Mouse (Mus musculus) forebrain, postnatal 0 days (tissue): Measurements from ENCODE around the gene Erc2. TPM values are rescaled to one million over a fixed set of nuclear protein-coding genes. Genes with fewer than 3 reads are reported as not detected.

Experiments
- ATAC-seq: fragments of 200-750 bp; cut with Nextera tagmentation; 2 replicates; pipeline ENCODE4 v1.8.0; 2017; ENCODE audit warnings: mild to moderate bottlenecking, moderate library complexity
- DNase-seq: peaks from one replicate; pipeline ENCODE4 v3.0.0-alpha.2; 2015
- H3K27ac ChIP-seq: fragments of 300-500 bp; sonication (generic); 2 replicates; pipeline ENCODE4 v1.5.1; 2014; ENCODE audit warnings: low read depth, mild to moderate bottlenecking, antibody characterized with exemption, low read length, moderate library complexity, mixed read lengths
- H3K27me3 ChIP-seq: fragments of 300-500 bp; sonication (generic); 2 replicates; pipeline ENCODE4 v1.6.1; 2014; ENCODE audit warnings: mild to moderate bottlenecking, low read length, mixed read lengths; ENCODE audit not compliant: insufficient read depth
- H3K36me3 ChIP-seq: fragments of 300-500 bp; sonication (generic); 2 replicates; pipeline ENCODE4 v1.6.1; 2014; ENCODE audit warnings: mild to moderate bottlenecking, moderate library complexity; ENCODE audit not compliant: insufficient read depth
- H3K4me1 ChIP-seq: fragments of 300-500 bp; sonication (generic); 2 replicates; pipeline ENCODE4 v1.6.1; 2014; ENCODE audit warnings: antibody characterized with exemption; ENCODE audit not compliant: insufficient read depth
- H3K4me2 ChIP-seq: fragments of 300-500 bp; sonication (generic); 2 replicates; pipeline ENCODE4 v1.6.1; 2014; ENCODE audit warnings: low read depth, mild to moderate bottlenecking, moderate library complexity
- H3K4me3 ChIP-seq: fragments of 300-500 bp; sonication (generic); 2 replicates; pipeline ENCODE4 v1.5.1; 2014; ENCODE audit warnings: low read depth, low read length, mixed read lengths
- H3K9ac ChIP-seq: fragments of 300-500 bp; sonication (generic); 2 replicates; pipeline ENCODE4 v1.6.1; 2014; ENCODE audit warnings: mild to moderate bottlenecking
- H3K9me3 ChIP-seq: fragments of 300-500 bp; sonication (generic); 2 replicates; pipeline ENCODE4 v1.6.1; 2016; ENCODE audit warnings: low read length
- CTCF ChIP-seq: sonication (generic); IDR thresholded peaks from 2 replicates; pipeline ENCODE4 v1.5.1; 2016; ENCODE audit warnings: antibody characterized with exemption, control low read depth, low read depth
- WGBS: fragments of 180-500 bp; shearing (Covaris S2); extraction: QIAGEN DNeasy Blood & Tissue Kit; methylation state at CpG from one replicate; pipeline ENCODE4 v1.1.7; 2014; 5-methylcytosine and 5-hydroxymethylcytosine counted together
- polyA plus RNA-seq: library from polyadenylated mRNA; unstranded; fragments of >200 nt; fragmentation: Nextera tagmentation; extraction: Ambion mirVana; gene quantifications from 2 replicates; pipeline ENCODE4 v1.2.1, GENCODE M21; 2015
- total RNA-seq: library from RNA; depleted of rRNA; stranded (reverse); fragments of >200 nt; gene quantifications from 2 replicates; pipeline ENCODE4 v1.2.3, GENCODE M21; 2014

Erc2 gene
- total and polyA plus RNA-seq, 2 experiments from 2014 or later, result 106 to 117 TPM

DNA sequence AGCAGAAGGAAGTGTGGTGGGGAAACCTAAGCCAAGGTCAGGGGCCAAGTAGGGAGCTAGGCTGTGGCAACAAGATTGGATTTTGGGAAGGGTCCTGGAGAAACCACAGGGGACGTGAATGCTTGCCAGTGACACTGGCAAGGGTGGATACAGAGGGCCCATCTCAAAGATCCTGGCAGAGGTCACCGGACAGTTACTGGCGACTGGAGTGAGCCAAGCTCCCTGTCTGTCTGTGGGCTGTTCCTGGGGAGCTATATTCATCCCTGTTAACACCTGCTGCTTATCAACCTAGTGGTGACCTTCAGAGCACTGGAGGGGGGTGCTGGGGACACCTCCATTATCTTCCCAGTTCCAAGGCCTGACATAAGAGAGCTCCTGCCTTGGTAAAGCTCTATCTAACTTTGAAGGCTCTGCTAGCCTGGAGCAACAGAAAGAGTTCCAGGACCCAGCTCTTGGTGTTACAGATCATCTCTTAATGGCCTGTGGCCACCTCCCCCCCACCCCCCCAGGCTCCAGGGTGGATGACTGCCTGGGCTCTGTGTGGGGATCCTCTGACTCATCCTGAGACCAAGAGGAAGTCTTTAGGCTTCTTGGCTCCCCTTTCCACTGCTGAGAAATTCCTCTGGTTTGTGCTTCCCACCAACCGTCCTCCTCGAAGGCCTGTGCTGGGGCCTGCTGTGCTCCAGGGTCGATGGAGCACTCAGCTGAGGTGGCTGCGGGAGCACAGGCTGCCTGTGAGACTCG is 790.2 kb downstream of the Erc2 start:
- DNase-seq, result no peak
- no peak for ATAC-seq
- 66% methylated on average over 8 of the region's 8 CpGs for WGBS
- H3K9me3 ChIP-seq, result no peaks in the 10 kb centered on the region
- H3K27me3 ChIP-seq, result no peaks in the 10 kb centered on the region
- no peak overlapping the region for H3K9ac ChIP-seq
- TF ChIP-seq CTCF, result no peak
- H3K4me3 ChIP-seq, result no peak overlapping the region
- H3K36me3 ChIP-seq, result no peaks in the 10 kb centered on the region
- H3K27ac ChIP-seq, result no peak overlapping the region
- H3K4me2 ChIP-seq, result no peak overlapping the region
- H3K4me1 ChIP-seq, result no peaks in the 10 kb centered on the region

DNA sequence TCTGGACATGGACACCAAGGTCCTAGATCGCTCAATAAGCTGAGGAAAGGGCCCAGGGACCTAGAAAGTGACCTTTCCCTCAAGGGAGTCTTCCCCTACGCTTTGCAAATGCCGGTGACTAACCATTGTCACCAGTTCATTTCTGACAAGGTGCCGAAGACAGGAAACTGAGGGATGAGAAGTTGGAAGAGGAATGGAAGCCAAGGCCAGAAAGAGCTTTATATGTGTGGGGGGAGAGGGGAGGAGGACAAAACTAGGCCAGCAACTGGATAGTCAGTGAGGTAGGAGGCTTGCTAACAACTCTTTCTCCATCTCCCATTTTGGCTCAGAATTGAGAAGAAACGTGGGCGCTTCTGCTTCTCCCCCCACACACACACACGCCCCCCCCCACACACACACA is 791.3 kb downstream of the Erc2 start:
- ATAC-seq, result no peak
- H3K4me3 ChIP-seq, result no peak overlapping the region

DNA sequence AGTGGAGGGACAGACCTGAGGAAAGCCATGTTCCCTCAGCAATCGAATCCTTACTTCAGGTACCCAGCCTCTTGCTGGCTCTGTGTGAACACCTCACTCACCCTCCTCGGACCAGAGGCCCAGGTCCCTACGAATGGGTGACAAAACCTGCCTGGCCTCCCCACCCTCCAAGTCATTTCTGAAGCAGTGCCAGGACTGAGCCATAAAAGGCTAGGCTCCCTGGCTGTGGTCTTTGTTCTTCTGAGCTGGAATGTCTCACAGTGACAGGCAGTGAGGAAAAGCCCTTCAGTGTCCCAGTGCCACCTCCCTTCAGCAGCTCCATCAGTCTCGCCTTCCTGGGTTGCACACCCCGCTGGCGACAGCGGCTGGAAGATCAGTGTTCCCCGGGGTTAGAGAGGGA is 794.8 kb downstream of the Erc2 start:
- peak; percentile 30; the same call in 1 of the 2 replicates for ATAC-seq
- TF ChIP-seq CTCF, result no peak
- 22% methylated on average over 8 of the region's 8 CpGs for whole genome bisulfite sequencing

More for the DNA sequence above, 791.3 kb downstream of the Erc2 start:
- H3K4me2 ChIP-seq, result no peak overlapping the region
- no peak overlapping the region for H3K9ac ChIP-seq
- H3K27ac ChIP-seq, result no peak overlapping the region
- H3K27me3 ChIP-seq, result no peaks in the 10 kb centered on the region
- H3K36me3 ChIP-seq, result no peaks in the 10 kb centered on the region
- TF ChIP-seq CTCF, result no peak
- H3K4me1 ChIP-seq, result no peaks in the 10 kb centered on the region
- no peak for DNase-seq
- no peaks in the 10 kb centered on the region for H3K9me3 ChIP-seq
- 77% methylated on average over 7 of the region's 7 CpGs for WGBS

GRCm38 (mm10) chr14:28418497-28418896 is 796.3 kb downstream of the Erc2 start:
- Histone ChIP-seq H3K9ac (no peak overlapping the region), H3K27ac (no peak overlapping the region), H3K9me3 (no peaks in the 10 kb centered on the region), H3K36me3 (no peaks in the 10 kb centered on the region), H3K4me1 (no peaks in the 10 kb centered on the region), H3K4me2 (no peak overlapping the region), H3K4me3 (no peak overlapping the region), H3K27me3 (no peaks in the 10 kb centered on the region)
- DNase-seq (no peak), ATAC-seq (0 out of 2 replicates have a peak, but pooled peaks have one; percentile 15)
- TF ChIP-seq CTCF, result no peak
- 66% methylated on average over 4 of the region's 4 CpGs for WGBS

More for the DNA sequence above, 794.8 kb downstream of the Erc2 start:
- Histone ChIP-seq H3K9ac (no peak overlapping the region), H3K36me3 (no peaks in the 10 kb centered on the region), H3K27me3 (no peaks in the 10 kb centered on the region), H3K27ac (no peak overlapping the region), H3K4me1 (no peaks in the 10 kb centered on the region), H3K4me2 (no peak overlapping the region), H3K9me3 (no peaks in the 10 kb centered on the region), H3K4me3 (no peak overlapping the region)
- DNase-seq, result no peak

GRCm38 (mm10) chr14:28419188-28419587 is 797.0 kb downstream of the Erc2 start:
- no peak for TF ChIP-seq CTCF
- no peaks in the 10 kb centered on the region for H3K27me3 ChIP-seq
- H3K27ac ChIP-seq, result no peak overlapping the region
- no peak overlapping the region for H3K4me2 ChIP-seq
- 29% methylated on average over 9 of the region's 9 CpGs for WGBS
- peak; percentile 70 for ATAC-seq
- H3K4me3 ChIP-seq, result no peak overlapping the region
- H3K9ac ChIP-seq, result no peak overlapping the region
- H3K36me3 ChIP-seq, result no peaks in the 10 kb centered on the region
- no peaks in the 10 kb centered on the region for H3K4me1 ChIP-seq
- H3K9me3 ChIP-seq, result no peaks in the 10 kb centered on the region
- peak; percentile 45 for DNase-seq

- WGBS, result 92% methylated on average over 11 of the region's 11 CpGs
- no peak overlapping the region for H3K27ac ChIP-seq
- DNase-seq (no peak), ATAC-seq (no peak)
- no peaks in the 10 kb centered on the region for H3K27me3 ChIP-seq
- no peaks in the 10 kb centered on the region for H3K9me3 ChIP-seq
- H3K4me1 ChIP-seq, result no peaks in the 10 kb centered on the region
- no peaks in the 10 kb centered on the region for H3K36me3 ChIP-seq
- TF ChIP-seq CTCF, result no peak
- no peak overlapping the region for H3K4me2 ChIP-seq
- no peak overlapping the region for H3K9ac ChIP-seq
- H3K4me3 ChIP-seq, result no peak overlapping the region
Measured at GRCm38 (mm10) chr14:28420596-28420995, 798.4 kb downstream of the Erc2 start.

GRCm38 (mm10) chr14:28426610-28427009 is 804.4 kb downstream of the Erc2 start:
- no peaks in the 10 kb centered on the region for H3K27me3 ChIP-seq
- no peaks in the 10 kb centered on the region for H3K4me1 ChIP-seq
- no peak overlapping the region for H3K9ac ChIP-seq
- H3K36me3 ChIP-seq, result no peaks in the 10 kb centered on the region
- H3K9me3 ChIP-seq, result no peaks in the 10 kb centered on the region
- H3K4me3 ChIP-seq, result no peak overlapping the region
- TF ChIP-seq CTCF, result no peak
- no peak overlapping the region for H3K27ac ChIP-seq
- no peak for ATAC-seq
- no peak overlapping the region for H3K4me2 ChIP-seq
- DNase-seq, result no peak
- 75% methylated on average over 2 of the region's 2 CpGs for WGBS
